Mouse (Mus musculus) hindbrain, embryonic 16.5 days (tissue): ENCODE results near the gene Slco3a1. TPM values are rescaled to one million over a fixed set of nuclear protein-coding genes. Genes with fewer than 3 reads are reported as not detected.

Experiments used
- ATAC-seq: fragments of 200-750 bp; cut with Nextera tagmentation; 2 replicates; pipeline ENCODE4 v1.8.0; 2017; ENCODE audit warnings: moderate TSS enrichment, moderate library complexity
- H3K27ac ChIP-seq: fragments of 300-500 bp; sonication (generic); 2 replicates; pipeline ENCODE4 v1.5.1; 2014; ENCODE audit warnings: low read depth, mild to moderate bottlenecking, control low read depth, low read length, moderate library complexity
- H3K27me3 ChIP-seq: fragments of 300-500 bp; sonication (generic); replicated peaks from 2 replicates; pipeline ENCODE4 v1.6.1; 2014; ENCODE audit warnings: low read length; ENCODE audit not compliant: control insufficient read depth, insufficient read depth
- H3K36me3 ChIP-seq: fragments of 300-500 bp; sonication (generic); 2 replicates; pipeline ENCODE4 v1.6.1; 2014; ENCODE audit warnings: mild to moderate bottlenecking, low read length, moderate library complexity, mixed read lengths; ENCODE audit not compliant: control insufficient read depth, insufficient read depth
- H3K4me1 ChIP-seq: fragments of 300-500 bp; sonication (generic); 2 replicates; pipeline ENCODE4 v1.6.1; 2014; ENCODE audit warnings: low read depth, low read length; ENCODE audit not compliant: control insufficient read depth, insufficient read depth
- H3K4me2 ChIP-seq: fragments of 300-500 bp; sonication (generic); 2 replicates; pipeline ENCODE4 v1.6.1; 2014; ENCODE audit warnings: mild to moderate bottlenecking, low read length, control low read depth, moderate library complexity
- H3K4me3 ChIP-seq: fragments of 300-500 bp; sonication (generic); 2 replicates; pipeline ENCODE4 v1.5.1; 2014; ENCODE audit warnings: mild to moderate bottlenecking, low read length, control low read depth, moderate library complexity
- H3K9ac ChIP-seq: fragments of 300-500 bp; sonication (generic); 2 replicates; pipeline ENCODE4 v1.6.1; 2014; ENCODE audit warnings: low read depth, mild to moderate bottlenecking, control low read depth, low read length, moderate library complexity
- H3K9me3 ChIP-seq: fragments of 300-500 bp; sonication (generic); 2 replicates; pipeline ENCODE4 v1.6.1; 2014; ENCODE audit warnings: mild to moderate bottlenecking, low read length, moderate library complexity; ENCODE audit not compliant: control insufficient read depth
- WGBS: fragments of 180-500 bp; shearing (Covaris S2); extraction: QIAGEN DNeasy Blood & Tissue Kit; methylation state at CpG from one replicate; pipeline ENCODE4 v1.1.7; 2014; 5-methylcytosine and 5-hydroxymethylcytosine counted together
- polyA plus RNA-seq: library from polyadenylated mRNA; unstranded; fragments of >200 nt; fragmentation: Nextera tagmentation; extraction: Ambion mirVana; gene quantifications from 2 replicates; pipeline ENCODE4 v1.2.1, GENCODE M21; 2015

Slco3a1 gene
- polyA plus RNA-seq, 1 experiment from 2014 or later = 18.9 TPM

DNA sequence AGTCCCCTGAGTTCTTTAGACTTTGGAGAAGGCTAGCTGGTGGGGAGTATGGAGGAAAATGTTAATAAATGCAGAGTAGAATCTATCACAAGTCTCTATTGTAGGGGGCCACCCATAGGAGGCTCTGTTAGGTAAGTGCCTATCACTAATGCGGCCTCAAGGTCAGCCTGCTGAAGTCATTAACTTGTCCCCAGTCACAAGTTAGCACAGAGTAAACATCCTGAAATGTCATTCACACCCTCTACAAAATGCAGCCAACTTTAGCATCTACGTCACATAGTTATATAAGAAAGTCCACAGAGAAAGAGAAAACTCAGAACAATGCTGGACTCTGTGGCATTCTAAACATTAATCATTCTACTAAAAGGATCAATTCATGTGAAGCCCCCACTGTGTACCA lies 173.5 kb downstream of the Slco3a1 start:
- 86% methylated on average over 2 of the region's 2 CpGs for WGBS
- no peak for ATAC-seq

DNA sequence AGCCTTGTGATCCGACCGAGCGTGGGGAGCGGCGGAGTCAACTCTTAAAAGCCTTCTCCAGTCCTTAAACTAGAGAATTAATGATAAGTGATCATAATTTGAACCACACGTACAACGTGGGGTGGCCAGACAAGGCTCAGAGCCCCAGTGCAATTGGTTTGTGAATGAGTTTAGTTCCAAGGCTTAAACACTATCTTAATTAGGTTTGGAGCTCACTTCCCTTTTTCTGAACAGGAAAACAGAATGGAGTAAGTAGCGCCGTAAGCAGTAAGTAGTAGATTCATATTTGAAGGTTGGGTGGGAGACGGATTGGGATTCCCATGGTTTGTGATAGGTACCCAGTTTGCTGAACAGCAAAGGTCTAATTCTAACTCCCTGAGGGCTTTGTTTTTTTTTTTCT lies 176.7 kb downstream of the Slco3a1 start:
- Histone ChIP-seq H3K9ac (no peak overlapping the region), H3K36me3 (no peaks in the 10 kb centered on the region), H3K27me3 (no peaks in the 10 kb centered on the region), H3K4me3 (no peak overlapping the region), H3K4me2 (no peak overlapping the region), H3K4me1 (no peaks in the 10 kb centered on the region; the same call in 1 of the 2 replicates), H3K27ac (no peak overlapping the region), H3K9me3 (no peaks in the 10 kb centered on the region)
- no peak for ATAC-seq
- WGBS = 65% methylated on average over 10 of the region's 10 CpGs

More for the DNA sequence above, 173.5 kb downstream of the Slco3a1 start:
- no peaks in the 10 kb centered on the region for H3K9me3 ChIP-seq
- no peak overlapping the region for H3K4me2 ChIP-seq
- H3K27me3 ChIP-seq = no peaks in the 10 kb centered on the region
- no peaks in the 10 kb centered on the region for H3K36me3 ChIP-seq
- no peak overlapping the region for H3K9ac ChIP-seq
- H3K4me3 ChIP-seq = no peak overlapping the region
- H3K27ac ChIP-seq = no peak overlapping the region
- H3K4me1 ChIP-seq = no peaks in the 10 kb centered on the region; the same call in 1 of the 2 replicates

DNA sequence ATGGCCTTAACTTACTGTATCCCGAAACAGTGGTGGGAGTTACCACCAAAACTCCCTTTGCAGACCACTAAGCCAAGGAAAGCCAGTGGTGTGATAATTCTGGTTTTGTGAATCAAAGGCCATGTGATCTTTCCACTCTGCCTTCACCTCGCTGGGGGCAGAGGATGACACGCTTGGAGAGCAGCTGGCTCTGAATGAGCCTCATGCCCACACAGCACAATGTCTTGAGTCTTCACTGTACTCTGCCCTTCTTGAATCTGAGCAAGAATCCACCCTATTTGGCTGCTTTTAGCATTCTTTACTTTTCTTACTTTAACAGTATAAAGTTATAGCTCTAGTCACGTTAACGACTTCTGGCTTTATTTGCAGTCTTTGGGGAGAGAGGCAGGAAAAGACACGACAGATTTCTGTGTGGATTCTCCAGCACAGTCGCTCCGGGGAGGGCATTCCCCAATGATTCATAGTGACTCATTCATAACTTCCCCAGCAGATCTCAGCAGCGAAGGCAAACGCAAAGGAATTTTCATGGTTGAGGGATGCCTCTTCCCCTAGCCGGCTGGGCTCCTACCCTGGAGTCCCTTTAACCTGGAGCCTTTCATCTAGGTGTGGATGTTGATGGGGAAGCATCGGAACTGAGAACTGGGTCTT lies 178.1 kb downstream of the Slco3a1 start:
- Histone ChIP-seq H3K4me2 (no peak overlapping the region), H3K27me3 (no peaks in the 10 kb centered on the region), H3K4me1 (peaks cover 4% of the 10 kb centered on the region; the same call in 1 of the 2 replicates), H3K36me3 (no peaks in the 10 kb centered on the region), H3K27ac (no peak overlapping the region), H3K9me3 (no peaks in the 10 kb centered on the region), H3K9ac (no peak overlapping the region), H3K4me3 (no peak overlapping the region)
- ATAC-seq = no peak
- 61% methylated on average over 12 of the region's 12 CpGs for WGBS

DNA sequence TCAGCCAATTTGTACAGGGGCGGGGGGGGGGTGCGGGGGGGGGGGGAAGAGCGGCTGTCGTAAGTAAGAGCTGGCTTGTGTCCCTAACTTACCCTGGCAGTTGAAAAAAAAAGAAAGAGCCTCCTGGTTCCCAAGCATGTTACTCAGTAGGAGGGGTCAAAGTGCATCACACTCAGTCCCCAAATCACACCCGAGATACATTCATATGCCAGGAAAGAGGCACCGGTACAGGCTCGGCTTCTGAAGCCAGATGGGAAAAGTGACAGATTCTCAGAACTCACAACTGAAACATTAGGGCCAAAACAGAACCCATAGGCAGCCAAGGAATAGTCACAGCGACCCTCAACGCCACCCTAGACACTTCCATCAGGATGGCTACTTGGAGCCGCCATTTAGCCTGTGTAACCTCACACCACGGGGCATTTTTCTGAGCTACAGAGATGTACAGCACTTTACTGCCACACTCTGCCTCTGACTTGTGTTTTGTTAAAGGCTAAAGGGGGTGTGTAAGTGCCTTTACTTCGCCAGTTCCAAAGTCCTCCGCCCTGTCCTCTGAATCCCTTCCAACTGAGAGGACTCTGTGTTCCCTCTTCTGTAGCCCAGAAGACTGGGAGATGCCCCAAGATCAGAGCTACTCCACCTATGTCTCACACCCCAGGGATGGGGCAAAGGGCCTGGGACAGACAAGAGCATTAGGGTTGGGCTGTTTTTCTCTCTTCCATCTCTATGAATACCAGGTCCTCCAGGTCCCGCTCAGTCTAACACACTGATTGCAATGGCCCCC lies 179.2 kb downstream of the Slco3a1 start:
- no peak for ATAC-seq
- WGBS = 77% methylated on average over 13 of the region's 14 CpGs

DNA sequence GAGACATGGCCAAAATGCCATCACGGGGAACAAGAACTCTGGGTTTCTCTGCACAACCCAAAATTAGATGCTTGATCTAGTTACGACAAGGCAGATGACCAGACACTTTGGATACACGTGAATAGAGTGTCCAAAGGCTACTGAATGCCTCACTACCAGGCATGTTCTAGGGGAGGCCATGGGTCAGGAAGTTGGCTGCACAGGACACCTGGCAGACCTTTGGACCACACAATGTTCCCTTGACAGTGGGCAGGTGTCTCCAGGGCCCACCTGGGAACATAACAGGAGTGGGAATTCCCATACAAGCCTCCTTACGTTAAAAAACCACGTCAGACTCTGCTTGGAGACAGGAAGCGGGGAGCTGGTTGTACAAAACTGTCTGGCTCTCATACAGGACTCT lies 181.5 kb downstream of the Slco3a1 start:
- Histone ChIP-seq H3K4me1 (peaks cover 5% of the 10 kb centered on the region), H3K9me3 (no peaks in the 10 kb centered on the region), H3K36me3 (no peaks in the 10 kb centered on the region), H3K4me3 (no peak overlapping the region), H3K4me2 (no peak overlapping the region), H3K27ac (no peak overlapping the region), H3K27me3 (no peaks in the 10 kb centered on the region), H3K9ac (no peak overlapping the region)
- no peak for ATAC-seq
- WGBS = 89% methylated on average over 6 of the region's 6 CpGs

More for the DNA sequence above, 179.2 kb downstream of the Slco3a1 start:
- Histone ChIP-seq H3K4me2 (no peak overlapping the region), H3K9me3 (no peaks in the 10 kb centered on the region), H3K27ac (no peak overlapping the region), H3K4me1 (peaks cover 5% of the 10 kb centered on the region; the same call in 1 of the 2 replicates), H3K4me3 (no peak overlapping the region), H3K27me3 (no peaks in the 10 kb centered on the region), H3K36me3 (no peaks in the 10 kb centered on the region), H3K9ac (no peak overlapping the region)

DNA sequence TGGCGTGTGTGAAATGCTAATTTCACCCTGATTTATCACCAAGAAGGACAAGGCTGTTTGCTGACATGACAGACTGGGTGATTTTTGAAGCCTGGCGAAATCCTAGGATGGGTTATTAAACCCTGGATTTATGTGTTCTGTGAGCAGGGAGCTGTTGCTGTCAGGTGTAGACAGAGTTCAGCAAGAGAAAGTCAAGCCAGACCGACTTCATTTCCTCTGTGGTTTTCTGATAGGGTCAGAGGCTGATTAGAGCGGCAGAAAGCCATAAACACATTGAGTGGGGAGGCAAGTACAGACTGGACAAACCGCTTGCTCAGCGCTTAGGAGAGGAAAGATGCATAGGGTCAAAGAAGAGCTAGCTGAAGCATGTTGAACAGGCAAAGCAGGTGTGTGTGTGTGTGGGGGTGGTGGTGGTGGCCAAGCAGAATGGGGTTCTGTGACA lies 182.4 kb downstream of the Slco3a1 start:
- ATAC-seq = no peak
- H3K4me1 ChIP-seq = peaks cover 5% of the 10 kb centered on the region
- H3K4me3 ChIP-seq = no peak overlapping the region
- no peak overlapping the region for H3K27ac ChIP-seq
- WGBS = 67% methylated on average over 6 of the region's 6 CpGs
- no peak overlapping the region for H3K4me2 ChIP-seq
- H3K9me3 ChIP-seq = no peaks in the 10 kb centered on the region
- no peak overlapping the region for H3K9ac ChIP-seq
- H3K27me3 ChIP-seq = no peaks in the 10 kb centered on the region
- no peaks in the 10 kb centered on the region for H3K36me3 ChIP-seq

DNA sequence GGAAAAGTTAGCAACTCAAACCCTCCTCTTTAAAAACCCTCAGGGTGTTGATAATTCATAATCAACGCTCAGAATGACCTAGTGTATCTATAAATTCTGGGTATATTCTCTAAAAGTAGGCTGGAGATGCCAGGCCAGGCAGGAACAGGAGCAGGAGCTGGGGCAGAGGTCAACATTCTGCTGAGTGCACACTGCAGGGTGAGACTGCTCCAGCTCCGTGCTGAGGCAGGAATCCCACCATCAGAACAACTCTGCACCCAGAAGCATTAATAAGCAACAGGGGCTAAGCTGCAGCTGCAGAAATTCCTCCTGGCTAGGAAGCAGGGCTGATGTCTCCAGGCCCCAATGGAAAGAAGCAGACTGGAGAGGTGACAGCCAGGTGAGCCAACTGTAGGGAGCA lies 182.9 kb downstream of the Slco3a1 start:
- H3K27ac ChIP-seq = no peak overlapping the region
- H3K36me3 ChIP-seq = no peaks in the 10 kb centered on the region
- H3K4me3 ChIP-seq = no peak overlapping the region
- no peaks in the 10 kb centered on the region for H3K27me3 ChIP-seq
- no peak overlapping the region for H3K9ac ChIP-seq
- ATAC-seq = no peak
- WGBS = 38% methylated on average over 2 of the region's 2 CpGs
- no peaks in the 10 kb centered on the region for H3K9me3 ChIP-seq
- H3K4me1 ChIP-seq = peaks cover 5% of the 10 kb centered on the region
- no peak overlapping the region for H3K4me2 ChIP-seq

DNA sequence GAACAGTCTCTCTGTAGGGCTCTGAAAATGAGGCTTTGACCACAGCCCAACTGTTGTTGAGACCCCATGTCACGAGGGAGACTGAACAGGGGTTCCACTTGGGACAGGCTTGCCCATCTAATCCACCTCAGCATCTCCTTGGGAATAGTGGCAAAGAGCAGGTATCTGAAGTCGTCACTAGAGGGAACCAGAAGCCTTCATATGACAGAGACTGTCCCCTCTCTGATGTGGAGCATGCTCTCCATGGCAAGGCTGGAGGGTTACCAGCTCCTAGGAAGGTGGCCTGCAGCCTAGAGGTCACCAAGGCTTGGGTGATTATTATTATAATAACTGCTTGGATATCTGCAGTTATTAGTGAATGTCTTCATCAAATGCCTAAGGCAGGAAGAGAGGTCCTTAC lies 183.4 kb downstream of the Slco3a1 start:
- Histone ChIP-seq H3K4me3 (no peak overlapping the region), H3K36me3 (no peaks in the 10 kb centered on the region), H3K27me3 (no peaks in the 10 kb centered on the region), H3K9ac (no peak overlapping the region), H3K9me3 (no peaks in the 10 kb centered on the region), H3K27ac (no peak overlapping the region), H3K4me2 (no peak overlapping the region), H3K4me1 (peaks cover 5% of the 10 kb centered on the region)
- ATAC-seq = peak; percentile 72
- 41% methylated on average over 2 of the region's 2 CpGs for WGBS

DNA sequence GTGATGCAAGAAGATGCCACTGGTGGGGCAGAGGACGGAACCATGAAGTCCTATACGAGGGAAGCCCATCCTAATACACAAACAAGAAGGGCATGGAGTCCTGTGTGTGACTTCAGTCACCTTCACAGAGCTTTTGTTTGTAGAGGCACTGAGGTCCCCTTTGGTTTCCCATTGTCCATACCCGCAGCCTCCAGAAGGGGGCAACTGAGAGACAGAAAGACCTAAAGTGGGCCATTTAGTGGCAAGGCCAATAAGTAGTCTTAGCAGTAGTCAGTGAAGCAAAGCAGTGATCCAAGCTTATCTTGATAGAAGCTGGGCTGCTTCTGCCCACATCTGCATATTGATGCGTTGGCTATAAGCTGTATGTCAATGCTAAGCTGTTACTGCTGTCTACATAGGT lies 184.9 kb downstream of the Slco3a1 start:
- Histone ChIP-seq H3K9ac (no peak overlapping the region), H3K27ac (no peak overlapping the region), H3K9me3 (no peaks in the 10 kb centered on the region), H3K36me3 (no peaks in the 10 kb centered on the region), H3K4me1 (peaks cover 5% of the 10 kb centered on the region), H3K4me2 (no peak overlapping the region), H3K27me3 (no peaks in the 10 kb centered on the region), H3K4me3 (no peak overlapping the region)
- WGBS = 68% methylated on average over 4 of the region's 4 CpGs
- no peak for ATAC-seq
